Mouse (Mus musculus): ENCODE results near the gene Zc2hc1b.

Gene Zc2hc1b

DNA sequence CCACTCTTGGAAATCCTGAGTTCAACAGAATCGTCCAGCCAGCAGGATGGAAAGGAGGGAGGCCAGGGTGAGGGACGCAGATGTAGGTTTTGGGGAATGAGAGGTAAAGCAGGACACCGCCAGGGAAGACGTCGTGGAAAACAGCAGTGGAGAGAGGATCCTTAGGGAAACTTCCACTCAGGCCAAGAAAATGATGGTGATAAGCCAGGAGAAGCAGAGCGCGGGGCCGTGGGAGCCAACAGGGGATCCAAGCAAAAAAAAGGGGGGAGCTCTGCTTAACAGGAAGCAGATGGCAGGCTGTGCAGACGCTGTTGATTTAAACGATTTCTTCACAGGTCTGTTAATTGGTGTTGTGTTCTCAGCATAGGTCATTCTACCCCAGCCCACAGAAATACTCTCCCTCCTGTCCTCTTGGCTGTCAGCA, 5.0 kb downstream of the Zc2hc1b start:
- no peak for DNase-seq (ENCODE audit: inconsistent ontology term)

- DNase-seq (ENCODE audit: inconsistent ontology term), result no peak
Measured at GRCm38 (mm10) chr10:13171461-13171860, 6.4 kb downstream of the Zc2hc1b start.

DNA sequence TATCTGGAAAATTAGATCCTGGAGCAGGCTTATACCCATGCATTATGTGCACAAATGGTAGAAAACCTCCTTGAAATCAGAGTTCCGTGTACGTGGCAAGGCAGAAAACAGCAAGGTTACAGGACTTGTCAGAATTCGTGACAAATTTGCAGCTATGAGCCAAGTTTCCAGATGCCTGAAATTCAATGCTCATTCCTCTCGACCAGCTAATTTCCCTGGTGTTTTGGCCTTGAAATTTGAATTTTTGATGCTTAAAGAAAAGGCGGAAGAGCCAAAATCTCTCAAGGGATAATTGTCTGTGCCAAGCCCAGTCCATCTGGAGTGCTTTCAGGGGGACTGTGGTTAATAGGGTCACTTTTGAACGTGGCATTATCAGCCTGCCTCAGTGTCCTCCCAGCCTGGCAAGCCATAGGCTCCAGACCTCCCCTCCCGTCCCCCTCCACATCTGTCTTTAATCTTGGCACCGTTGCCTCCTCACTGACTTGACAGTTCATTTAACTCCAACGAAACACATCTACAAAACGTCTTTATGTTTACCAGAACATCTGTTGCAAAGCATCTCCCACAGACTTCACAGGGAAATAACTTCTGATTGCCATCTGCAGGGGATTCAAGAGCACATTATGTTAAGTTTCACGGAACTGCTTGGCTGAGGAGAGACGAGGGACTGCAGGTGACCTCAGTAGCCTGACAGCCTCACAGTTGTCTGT, 6.9 kb downstream of the Zc2hc1b start:
- DNase-seq (ENCODE audit: inconsistent ontology term), result peak; percentile 30

- DNase-seq (ENCODE audit: inconsistent ontology term), result no peak
Measured at GRCm38 (mm10) chr10:13168461-13168860, 9.4 kb downstream of the Zc2hc1b start.

DNA sequence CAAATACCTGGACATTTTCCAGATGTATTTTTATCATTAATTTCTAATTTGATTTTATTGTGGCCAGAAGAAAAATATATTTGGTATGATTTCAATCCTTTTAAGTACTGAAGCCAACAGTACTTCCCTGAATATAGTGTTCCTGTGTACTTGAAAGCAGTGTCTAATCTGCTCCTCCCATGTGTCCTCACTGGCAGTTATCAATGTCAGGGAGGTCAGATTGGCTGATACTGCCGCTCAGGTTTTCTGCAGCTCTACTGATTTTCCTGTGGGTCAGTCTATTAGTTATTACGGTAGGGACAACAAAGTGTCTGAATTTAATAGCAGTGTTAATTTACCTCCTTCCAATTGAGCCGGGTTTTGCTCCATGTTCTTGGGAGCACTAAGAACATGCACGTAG, 15.8 kb downstream of the Zc2hc1b start:
- no peak for DNase-seq (ENCODE audit: inconsistent ontology term)

DNA sequence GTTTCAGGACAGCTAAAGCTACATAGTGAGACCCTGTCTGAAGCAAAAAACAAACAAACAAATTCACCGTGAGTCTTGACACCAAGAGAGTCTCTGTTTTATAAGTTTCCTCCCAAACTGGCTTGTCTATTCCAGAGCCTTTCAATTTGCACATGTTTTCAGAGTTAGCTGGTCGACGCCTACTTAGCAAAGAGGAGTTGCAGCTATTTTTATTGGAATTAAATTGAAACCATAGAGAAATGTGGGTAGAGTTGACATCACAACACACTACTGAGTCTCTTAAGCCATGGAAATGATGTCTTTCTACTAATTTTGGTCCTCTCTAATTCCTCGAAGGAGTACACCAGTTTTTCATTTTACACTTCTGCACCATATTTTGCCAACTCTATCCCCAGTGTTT, 16.9 kb downstream of the Zc2hc1b start:
- DNase-seq (ENCODE audit: inconsistent ontology term), result no peak

DNA sequence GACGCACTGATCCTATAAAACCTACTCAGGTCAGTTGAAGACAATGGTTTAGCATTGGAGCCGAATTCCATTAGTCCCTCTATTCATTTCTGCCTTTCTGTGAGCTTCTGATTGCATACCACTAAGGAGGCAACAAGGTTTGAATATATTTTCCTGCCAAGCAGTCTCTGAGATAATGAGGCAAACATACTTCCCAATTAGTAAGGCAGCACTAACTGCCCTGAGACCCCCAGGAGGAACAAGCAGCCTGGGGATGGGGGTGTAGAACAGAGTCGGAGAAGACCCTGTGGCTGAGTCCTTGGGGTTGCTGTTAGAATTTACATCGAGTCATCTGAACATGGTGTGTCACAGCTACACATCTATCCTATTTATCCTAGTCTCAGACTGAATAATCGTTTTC, 22.4 kb downstream of the Zc2hc1b start:
- DNase-seq (ENCODE audit: inconsistent ontology term), result no peak

DNA sequence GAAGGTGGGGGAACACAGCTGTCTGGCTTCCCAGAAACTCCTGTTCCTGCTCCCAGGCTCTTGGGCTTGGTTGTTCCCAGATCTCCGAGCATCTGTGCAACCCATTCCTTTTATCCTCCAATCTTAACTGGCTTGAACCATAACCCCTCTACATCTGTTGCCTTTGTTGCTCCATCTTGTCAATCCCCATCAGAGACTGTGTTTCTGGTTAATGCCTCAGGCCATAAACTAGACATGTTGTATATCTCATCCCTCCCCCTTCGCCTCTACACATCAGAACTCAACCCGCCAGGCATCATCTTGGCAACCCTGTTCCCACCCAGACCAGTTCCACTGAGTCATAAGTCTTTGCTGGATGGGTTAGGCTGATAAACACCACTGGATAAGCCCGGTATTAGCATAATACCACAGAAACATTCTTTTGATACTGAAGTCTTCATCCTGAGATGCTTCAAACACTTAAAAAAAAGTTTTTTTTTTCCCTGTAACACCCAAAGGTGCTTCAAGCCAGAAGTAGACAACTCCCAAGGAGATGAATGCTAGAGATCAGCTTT, 24.9 kb downstream of the Zc2hc1b start:
- DNase-seq (ENCODE audit: inconsistent ontology term), result no peak

GRCm38 (mm10) chr10:13151353-13151752, 26.5 kb downstream of the Zc2hc1b start:
- no peak for DNase-seq (ENCODE audit: inconsistent ontology term)

GRCm38 (mm10) chr10:13150435-13150834, 27.4 kb downstream of the Zc2hc1b start:
- DNase-seq (ENCODE audit: inconsistent ontology term), result no peak

- DNase-seq (ENCODE audit: inconsistent ontology term), result no peak
Measured at GRCm38 (mm10) chr10:13140434-13140833, 37.4 kb downstream of the Zc2hc1b start.

DNA sequence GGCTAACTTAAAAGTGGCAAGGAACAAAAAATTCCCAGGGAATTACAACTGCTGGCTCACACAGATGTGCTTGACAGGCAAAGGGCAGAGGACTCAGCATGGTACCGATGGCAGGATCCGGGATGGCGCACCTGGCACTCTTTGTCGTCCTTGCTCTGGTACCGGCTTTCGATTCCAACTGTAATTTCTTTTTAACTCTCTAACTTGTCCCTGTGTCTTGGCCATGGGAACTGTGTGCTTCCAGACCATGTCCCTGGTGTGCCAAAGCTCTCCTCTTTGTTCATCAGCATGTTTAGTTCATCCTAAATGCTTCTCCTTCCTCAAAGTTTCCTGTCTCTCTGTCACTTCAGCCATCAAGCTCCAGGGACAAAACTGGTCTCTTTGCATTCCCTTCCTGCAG, 39.9 kb downstream of the Zc2hc1b start:
- DNase-seq (ENCODE audit: inconsistent ontology term), result no peak

- DNase-seq (ENCODE audit: inconsistent ontology term), result no peak
Measured at GRCm38 (mm10) chr10:13135751-13136150, 42.1 kb downstream of the Zc2hc1b start.

- DNase-seq (ENCODE audit: inconsistent ontology term), result no peak
Measured at GRCm38 (mm10) chr10:13135276-13135675, 42.5 kb downstream of the Zc2hc1b start.

DNA sequence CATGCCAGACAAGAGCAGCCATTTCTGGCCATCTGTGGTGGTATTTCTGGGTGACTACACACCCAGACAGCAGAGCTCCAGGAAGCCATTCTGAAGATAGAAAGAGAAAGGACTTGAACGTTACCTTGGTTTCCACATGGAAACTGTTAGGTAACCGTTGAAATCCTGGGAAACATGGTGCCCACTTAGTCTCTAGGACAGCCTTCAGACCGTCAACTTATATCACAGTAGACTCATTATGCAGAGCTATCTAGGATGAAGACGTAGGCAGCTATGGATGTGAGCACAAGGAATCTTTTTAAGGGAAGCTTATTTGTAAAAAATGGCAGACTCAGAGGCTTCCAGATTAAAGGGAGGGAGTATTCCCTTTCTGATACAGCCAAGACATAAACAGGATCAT, 44.0 kb downstream of the Zc2hc1b start:
- no peak for DNase-seq (ENCODE audit: inconsistent ontology term)

DNA sequence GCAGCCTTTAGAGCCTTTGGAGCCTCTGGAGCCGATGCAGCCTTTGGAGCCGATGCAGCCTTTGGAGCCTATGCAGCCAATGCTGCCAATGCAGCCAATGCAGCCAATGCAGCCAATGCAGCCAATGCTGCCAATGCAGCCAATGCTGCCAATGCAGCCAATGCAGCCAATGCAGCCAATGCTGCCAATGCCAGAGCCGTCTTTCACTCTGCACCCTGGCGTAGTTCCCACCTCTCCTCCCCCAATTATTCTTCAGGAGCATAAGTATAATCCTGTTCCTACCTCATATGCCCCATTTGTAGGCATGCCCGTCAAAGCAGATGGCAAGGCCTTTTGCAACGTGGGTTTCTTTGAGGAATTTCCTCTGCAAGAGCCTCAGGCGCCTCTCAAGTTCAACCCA, 49.9 kb downstream of the Zc2hc1b start:
- no peak for DNase-seq (ENCODE audit: inconsistent ontology term)

GRCm38 (mm10) chr10:13127335-13127734, 50.5 kb downstream of the Zc2hc1b start:
- DNase-seq (ENCODE audit: inconsistent ontology term), result no peak

- no peak for DNase-seq (ENCODE audit: inconsistent ontology term)
Measured at GRCm38 (mm10) chr10:13125811-13126210, 52.0 kb downstream of the Zc2hc1b start.

- no peak for DNase-seq (ENCODE audit: inconsistent ontology term)
Measured at GRCm38 (mm10) chr10:13119300-13119699, 58.5 kb downstream of the Zc2hc1b start.

DNA sequence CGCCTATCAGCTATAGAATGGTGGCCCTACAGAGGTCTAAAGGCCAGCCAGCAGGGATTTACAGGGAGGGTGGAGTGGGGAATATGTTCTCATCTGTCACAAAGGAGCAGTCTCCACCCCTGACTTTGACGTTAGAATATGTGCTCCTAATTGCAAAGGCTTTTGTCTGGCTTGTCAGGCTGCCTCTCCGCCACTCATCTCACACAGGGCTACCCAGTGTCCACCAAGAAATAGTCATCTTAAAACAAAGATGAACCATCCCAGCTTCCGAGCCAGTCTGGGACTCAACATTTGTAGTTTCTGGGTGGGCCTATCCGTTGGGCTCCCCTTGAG, 59.1 kb downstream of the Zc2hc1b start:
- DNase-seq (ENCODE audit: inconsistent ontology term), result no peak

GRCm38 (mm10) chr10:13118024-13118769, 59.6 kb downstream of the Zc2hc1b start:
- no peak for DNase-seq (ENCODE audit: inconsistent ontology term)

GRCm38 (mm10) chr10:13116706-13117665, 60.8 kb downstream of the Zc2hc1b start:
- DNase-seq (ENCODE audit: inconsistent ontology term), result peak; percentile 48
